Mouse (Mus musculus) MN1 (cell line): ENCODE results near the gene P3h3.
"Not testable (repeated sequence)": the region's sequence is repeated elsewhere in the genome, so short reads cannot be mapped to it uniquely, and the experiment has no call there.

ENCODE experiments used
- DNase-seq: peaks from one replicate; pipeline ENCODE4 v3.0.0-alpha.2; 2016; ENCODE audit warnings: low spot score

P3h3 gene

DNA sequence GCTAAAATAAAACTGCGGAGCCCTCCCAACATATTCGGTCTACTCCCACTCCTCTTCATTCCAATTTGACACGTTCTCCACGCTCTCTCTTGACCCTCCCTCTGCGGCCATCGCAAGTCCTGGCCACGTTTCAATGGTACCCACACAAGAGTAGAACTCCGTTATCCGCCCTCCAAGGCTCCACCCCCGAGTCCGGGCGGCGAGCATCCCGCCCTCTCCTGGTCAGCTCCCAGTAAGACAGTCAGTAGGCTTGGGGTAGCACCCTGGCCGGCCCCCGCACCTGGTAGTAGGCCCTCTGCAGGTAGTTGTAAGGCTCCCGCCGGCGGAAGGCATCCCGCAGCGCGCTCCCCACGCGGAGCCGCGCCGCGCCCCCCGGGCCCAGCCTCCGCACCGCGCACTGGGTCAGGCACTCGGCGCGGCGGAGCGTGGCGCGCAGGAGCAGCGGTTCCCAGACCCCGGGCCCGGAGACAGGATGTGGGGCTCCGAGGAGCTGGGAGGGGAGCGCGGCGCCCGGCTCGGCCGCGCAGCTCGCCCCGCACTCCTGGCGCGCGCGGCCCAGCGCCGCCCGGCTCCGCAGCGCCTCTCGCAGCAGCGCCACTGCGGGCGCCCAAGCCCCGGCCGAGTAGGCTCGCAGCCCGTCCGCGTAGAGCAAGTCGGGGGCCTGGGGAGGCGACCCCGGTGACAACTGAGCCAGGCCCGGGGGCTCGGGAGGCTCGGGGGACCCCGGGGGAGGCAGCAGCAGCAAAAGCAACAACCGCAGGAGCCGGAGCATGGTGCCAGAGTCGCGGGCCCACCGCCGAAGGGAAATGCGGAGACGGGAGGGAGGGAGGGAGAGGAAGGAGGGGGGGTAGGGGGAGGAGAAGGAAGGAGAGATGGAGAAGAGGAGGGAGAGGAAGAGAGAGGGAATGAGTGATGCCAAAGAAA, at the start of gene P3h3:
TSS of gene P3h3 (minus strand) at position 837 of the 924 bp plus-strand sequence.
- peak; percentile 89 for DNase-seq

DNA sequence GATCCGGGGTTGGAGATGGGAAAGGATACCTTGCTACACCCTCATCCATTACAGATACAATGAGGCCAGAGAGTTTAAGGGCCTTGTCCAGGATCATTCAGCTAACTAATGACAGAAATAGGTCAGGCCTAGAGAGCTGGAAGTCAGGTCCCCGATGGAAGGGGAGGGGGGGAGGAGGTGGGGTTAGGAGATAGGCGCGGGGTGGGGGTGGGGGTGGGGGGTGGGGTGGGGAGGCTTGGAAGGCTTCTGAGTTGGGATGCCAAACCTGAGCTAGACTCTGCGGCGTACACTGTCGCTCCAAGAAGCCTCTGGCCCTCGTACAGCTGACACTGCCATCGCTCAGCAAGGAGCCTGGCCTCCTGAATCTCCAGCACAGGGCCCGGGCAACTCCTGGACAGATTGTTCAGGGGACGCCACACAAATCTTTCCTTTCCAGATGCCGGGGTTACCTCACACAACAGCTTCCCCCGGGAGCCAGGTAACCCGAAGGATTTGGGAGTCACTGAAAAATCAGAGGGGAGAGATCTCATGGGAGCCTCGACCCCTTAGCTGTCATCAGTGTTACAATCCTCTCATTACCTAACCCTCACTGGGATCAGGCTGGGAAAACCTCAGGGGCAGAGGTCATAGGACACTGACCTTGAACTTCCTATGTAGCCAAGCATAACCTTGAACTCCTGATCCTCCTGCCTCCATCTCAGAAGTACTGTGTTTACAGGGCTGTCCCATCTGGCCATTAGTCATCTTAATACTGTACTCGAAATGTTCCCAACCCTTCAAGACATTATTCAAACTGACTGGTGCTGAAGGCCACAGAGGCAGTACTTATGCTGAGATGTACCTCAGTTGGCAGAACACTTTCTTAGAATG, 47.7 kb upstream of the P3h3 start:
- DNase-seq: peak; percentile 46

DNA sequence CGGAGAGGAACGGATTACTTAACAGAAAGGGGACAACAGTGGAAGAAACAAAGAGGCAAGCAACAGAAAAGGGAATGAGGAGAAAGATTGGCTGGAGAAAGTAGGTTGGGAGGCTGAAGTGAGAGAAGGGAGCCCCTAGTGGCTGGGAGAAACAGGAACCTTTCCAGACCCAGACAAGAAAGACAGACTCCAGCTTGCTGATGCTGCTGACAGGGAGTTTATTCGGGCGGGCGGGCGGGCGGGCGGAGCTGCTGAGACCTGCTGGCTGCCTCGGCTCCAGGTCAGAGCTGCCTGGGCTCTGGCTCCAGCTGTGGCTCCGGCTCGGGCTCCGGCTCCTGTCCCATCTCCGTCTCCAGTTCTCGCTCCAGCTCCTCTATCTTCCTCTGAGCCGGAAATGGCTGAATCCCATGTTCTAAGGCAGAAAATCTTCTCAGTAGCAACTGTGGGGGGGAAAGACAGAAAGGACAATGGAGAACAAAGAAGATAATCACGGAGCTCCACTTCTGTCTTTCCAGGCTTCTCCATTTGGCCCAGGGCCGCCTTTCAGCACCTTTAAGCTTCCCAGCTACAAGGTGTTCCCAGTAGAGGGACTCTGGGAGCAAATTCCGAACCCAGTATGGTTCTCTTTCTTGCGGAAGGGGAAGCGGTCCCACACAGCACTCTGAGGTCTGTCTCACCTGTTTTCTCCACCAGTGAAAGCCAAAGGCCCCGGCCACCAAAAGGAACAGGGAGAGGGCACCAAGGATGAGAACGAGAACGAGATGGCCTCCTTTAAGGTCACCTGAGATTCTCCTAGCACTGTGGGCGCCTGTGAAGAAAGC, 46.8 kb upstream of the P3h3 start:
- DNase-seq: peak; percentile 86

- DNase-seq: peak; percentile 93
These were observed 46.1 kb upstream of the P3h3 start for GRCm38 (mm10) chr6:124903580-124904151.

DNA sequence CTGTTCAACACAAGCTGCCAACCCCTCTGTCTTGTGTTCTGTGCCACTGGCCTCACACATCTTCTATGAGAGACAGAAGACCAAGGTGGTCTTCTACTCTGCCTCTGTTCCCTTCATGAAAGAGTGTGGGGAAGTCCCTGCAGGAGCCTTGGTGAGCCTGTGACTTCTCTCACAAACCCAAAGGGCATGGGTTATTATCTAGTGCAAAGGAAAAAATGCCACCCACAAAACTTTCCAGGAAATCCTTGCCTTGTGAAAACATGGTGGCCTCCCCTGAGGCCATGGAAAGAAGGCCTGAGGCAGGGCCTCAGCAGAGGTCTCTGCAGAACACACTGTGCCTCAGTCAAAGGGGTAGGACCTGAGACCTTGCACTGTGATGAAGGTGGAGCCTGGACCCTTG, 44.3 kb upstream of the P3h3 start:
- DNase-seq: no peak

DNA sequence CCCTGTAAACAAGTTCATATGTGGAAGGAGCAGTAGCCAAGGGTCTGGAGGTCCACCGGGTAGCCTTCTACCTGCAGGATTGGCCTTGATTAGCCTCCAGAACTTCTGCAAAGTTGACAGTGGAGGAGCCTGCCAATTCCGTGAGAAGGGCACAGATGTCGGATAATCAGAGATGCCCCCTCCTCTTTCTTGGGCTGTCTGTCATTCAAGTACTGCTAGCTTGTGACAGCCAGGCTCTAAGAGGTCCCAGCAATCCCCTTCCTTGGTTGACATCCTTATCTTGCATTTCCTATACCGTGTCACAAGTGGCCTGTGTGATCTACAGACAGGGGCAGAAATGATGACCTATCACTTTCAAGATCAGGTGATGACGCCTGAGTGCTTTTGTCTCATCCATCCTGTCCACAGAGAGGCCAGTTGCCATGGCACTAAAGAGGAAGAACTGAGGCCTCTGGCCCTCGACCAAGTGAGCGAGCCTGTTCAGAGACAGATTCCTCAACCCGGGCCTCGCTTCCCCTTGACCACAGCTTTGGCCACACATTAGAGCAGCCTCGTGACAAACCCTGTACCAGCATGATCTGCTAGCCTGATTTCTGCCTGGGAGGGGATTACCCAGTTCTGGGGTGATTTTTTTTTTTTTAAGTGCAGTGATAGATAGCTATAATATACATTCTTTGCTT, 43.4 kb upstream of the P3h3 start:
- peak; percentile 72 for DNase-seq

- no peak for DNase-seq
These were observed 42.7 kb upstream of the P3h3 start for GRCm38 (mm10) chr6:124900056-124900800.

DNA sequence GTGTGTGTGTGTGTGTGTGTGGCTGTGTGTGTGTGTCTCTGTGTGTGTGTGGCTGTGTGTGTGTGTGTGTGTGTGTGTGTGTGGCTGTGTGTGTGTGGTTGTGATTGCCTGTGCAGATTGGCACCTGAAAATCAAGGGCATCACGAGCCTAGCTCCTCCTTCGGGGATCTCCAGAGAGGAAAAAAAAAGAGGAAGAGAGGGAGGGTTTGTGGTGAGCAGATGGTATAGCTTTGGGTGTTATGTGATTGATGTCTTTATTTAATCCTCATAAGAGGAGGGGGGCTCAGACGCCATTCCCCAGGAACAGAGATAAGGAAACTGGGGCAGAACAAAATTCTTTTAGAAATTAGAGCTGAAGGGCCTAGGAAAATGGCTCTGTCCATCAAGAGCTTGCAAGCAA, 40.8 kb upstream of the P3h3 start:
- no peak for DNase-seq

- DNase-seq: not testable (repeated sequence)
These were observed 36.6 kb upstream of the P3h3 start for GRCm38 (mm10) chr6:124894113-124894512.

- no peak for DNase-seq
These were observed 33.4 kb upstream of the P3h3 start for GRCm38 (mm10) chr6:124890997-124891396.

- DNase-seq: no peak
These were observed 31.1 kb upstream of the P3h3 start for GRCm38 (mm10) chr6:124888555-124889125.

DNA sequence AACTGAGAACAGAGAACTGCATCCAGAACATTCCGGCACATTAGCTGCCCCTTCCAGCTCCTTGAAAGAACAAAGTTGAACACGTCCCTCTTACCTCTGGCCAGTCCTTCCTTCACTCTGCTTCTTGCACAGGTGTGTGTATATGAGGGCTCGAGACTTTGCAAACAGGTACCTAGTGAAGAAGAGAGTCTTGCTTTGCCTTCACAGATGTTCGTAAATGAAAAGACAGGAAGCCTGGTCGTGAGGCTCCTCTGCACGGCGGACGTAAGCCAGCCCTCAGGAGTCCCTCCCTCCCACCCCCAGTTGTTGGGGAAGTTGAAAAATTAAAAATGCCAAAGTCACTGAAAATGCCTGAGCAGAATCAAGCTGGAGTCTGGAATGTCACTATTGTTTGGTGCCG, 30.4 kb upstream of the P3h3 start, which contains the start of gene Cd4:
TSS of gene Cd4 (minus strand) at position 236 of the 400 bp plus-strand sequence.
- DNase-seq: no peak

DNA sequence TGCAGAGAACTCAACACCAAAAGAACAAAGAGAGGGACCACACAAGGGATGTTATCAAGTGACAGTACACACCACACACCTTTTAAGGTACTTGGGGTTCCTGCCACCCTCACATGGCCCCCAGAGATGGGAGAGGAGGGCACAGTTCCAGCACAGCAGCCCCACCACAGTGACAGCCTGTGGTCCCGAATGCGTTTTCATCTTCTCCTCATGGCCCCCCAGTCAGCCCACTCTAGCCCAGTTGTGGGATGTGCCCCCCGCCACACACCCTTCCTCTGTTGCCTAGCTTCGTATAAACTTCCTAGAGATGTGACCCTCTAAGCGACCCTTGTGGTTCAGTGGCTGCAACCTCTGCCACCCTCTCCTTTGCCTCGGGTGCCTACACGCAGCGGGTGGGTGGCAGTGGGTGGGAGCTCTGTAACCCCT, 28.4 kb upstream of the P3h3 start:
- DNase-seq: no peak

DNA sequence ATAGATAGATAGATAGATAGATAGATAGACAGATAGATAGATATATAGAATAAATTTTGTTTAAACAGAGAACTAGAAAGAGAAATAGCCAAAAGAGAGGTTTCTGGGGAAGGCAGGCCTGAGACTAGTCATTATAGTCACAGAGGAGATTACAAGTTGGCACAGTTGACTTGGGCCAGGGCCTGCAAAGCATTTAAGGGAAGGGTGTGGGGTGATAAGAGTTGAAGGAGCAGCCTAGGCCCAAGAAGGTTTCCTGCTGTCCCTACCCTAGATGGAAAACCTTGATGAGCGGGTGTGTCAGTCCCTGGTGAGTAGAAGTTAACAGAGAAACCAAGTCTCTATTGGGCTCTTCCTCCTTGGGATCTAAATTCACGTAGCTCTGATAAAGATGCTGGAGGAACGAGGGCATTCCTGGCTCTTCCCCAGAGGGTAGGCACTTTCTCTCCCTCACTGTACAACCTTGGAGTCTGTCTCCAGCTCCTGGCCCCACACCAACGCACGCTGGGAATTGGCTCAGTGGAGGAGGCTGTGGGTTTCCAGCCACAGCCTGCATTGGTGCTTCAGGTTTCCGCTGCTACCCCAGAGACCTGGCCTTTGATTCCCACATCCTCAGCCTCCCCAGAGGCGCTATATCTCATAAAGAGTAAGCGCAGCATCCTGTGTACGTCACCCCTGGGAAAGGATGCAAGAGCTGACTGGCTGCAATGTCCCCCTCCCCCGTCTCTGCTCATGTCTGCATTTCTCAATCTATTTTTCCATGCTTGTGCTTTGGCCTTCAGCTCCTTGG, 27.4 kb upstream of the P3h3 start:
- DNase-seq: no peak

- DNase-seq: no peak
These were observed 25.8 kb upstream of the P3h3 start for GRCm38 (mm10) chr6:124883351-124883750.

DNA sequence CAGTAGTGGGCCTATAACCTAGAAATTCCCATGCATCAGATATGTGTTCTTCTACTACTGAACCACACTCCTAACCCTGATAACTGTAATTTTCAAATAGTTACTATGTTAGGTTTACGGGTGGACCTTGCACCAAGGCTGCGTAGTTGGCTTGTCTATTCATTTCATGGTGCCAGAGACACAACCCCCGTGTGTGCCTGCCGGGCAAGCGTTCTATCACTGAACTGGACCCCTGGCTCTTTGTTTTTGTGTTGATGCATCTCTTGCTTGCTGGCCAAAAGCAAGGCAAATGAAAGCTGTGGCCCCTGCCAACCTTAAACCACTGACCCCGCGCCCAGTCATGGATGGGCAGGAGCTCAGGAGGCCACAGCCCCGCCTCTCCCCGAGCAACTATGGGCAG, 24.3 kb upstream of the P3h3 start:
- no peak for DNase-seq

DNA sequence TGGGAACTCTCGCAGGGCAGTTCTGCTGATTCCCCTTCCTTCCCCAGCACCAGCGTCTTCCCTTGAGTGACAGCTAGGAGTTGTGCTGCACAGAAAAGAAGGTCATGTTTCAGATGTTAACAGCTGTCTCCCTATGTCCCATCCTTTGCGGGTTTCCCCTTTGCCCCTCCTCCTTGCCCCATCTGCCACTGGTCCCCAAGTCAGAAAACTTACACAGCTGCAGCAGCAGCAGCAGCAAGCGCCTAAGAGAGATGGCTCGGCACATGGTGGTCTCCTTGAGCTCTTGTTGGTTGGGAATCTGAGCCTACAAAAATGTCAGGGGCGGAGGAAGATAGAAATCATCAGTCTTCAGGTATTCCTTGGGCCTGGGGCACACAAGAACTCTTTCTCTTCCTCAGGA, 21.8 kb upstream of the P3h3 start:
- DNase-seq: no peak

- no peak for DNase-seq
These were observed 16.8 kb upstream of the P3h3 start for GRCm38 (mm10) chr6:124874348-124874747.

DNA sequence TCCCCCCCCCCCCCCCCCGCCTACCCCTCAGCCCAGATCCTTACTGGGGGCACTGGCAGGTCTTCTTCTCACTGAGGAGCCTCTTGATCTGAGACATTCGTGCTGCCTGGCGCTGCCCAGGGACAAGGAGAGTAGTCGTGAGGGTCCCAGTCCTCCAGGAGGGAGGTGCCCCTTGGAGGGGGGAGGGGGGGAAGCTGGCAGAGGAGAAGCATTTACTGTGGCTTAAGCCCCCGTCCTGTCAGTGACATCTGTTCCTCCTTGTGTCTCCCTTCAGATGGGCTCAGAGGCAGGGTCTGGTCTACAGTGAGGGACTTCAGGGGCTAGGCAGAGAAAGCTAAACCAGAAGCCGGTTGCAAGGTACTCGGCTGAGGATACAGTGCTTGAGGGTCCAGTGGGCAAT, 9.0 kb upstream of the P3h3 start:
- DNase-seq: no peak
